Mouse (Mus musculus) spleen, postnatal 14 days (tissue): Measurements from ENCODE around the gene Gm49380.
A peak's percentile ranks its signal among the peaks of the same experiment; 100 is the strongest.
"Not testable (repeated sequence)": the region's sequence is repeated elsewhere in the genome, so short reads cannot be mapped to it uniquely, and the experiment has no call there.

Source experiments
- DNase-seq, 2 experiments: peaks; one replicate each; pipeline ENCODE4 v3.0.0; 2021 to 2022; ENCODE audit warnings: low spot score in 2 of 2

Gm49380 gene

GRCm38 (mm10) chr9:44125546-44126428 is 12.5 kb upstream of the Gm49380 start:
- peak; percentile 63 to 75 for DNase-seq

DNA sequence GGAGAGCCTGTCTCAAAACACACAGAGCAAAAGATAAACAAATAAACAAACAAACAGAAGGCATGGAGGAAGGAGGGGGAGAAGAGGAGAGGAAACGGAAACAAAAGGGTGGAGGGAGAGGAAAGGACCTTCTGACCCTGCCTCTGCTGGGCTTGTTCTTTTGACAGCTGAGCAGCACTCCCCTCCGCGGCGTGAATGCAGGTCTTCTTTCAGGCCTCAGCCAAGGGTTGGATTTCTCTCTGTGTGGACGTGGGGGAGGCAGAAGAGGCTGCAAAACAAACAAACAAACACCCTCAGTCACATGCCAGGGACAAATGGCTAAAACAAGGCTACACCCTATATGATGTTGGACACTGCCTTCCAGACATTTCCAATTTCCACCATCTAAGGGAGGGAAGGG is 11.7 kb upstream of the Gm49380 start:
- no peak for DNase-seq

GRCm38 (mm10) chr9:44124317-44124716 is 11.0 kb upstream of the Gm49380 start:
- DNase-seq, result no peak

GRCm38 (mm10) chr9:44119948-44120465 is 6.7 kb upstream of the Gm49380 start:
- no peak for DNase-seq

- peak; percentile 37 to 51 for DNase-seq
Measured at GRCm38 (mm10) chr9:44119011-44119410, 5.7 kb upstream of the Gm49380 start.

- no peak for DNase-seq
Measured at GRCm38 (mm10) chr9:44116182-44116581, 2.9 kb upstream of the Gm49380 start.

GRCm38 (mm10) chr9:44115599-44115998 is 2.3 kb upstream of the Gm49380 start:
- no peak for DNase-seq

DNA sequence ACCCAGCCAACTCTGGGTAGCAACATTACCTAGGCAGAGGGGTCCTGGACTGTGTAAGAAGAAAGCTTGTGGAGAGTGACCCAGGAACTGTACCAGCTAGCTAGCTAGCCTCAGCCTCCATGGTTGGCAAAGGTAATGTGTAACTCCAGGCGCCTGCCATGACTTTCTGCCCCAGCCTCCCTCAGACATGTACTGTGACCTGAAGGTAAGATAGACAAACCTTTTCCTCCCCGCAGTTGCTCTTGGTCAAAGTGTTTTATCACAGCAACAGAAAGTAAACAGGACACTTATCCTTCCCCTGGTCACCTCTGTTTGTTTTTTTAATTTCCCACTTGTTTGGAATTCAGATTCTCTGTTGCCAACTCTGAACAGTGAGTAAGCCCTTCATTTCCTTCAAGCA is 1.2 kb upstream of the Gm49380 start:
- DNase-seq, result no peak

DNA sequence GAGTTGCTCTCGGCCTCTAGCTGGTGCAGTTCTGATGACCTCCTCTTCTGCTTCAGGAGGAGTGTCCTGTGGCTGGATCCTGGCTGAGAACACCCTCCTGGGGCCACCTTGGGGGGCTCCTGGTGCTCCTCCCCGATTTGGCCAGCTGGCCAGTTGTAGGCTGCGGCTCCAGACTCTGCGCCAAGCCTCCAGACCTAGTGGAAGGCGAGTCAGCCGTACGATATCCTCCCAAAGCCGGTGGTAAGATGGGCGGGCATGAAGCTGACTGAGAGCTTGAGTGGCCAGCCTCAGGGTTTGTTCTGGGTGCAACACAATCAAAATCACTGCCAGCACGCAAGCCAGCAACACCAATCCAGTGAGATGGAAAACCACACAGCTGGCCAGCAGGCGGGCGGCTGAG is 1.4 kb downstream of the Gm49380 start:
- DNase-seq, result not testable (repeated sequence)

DNA sequence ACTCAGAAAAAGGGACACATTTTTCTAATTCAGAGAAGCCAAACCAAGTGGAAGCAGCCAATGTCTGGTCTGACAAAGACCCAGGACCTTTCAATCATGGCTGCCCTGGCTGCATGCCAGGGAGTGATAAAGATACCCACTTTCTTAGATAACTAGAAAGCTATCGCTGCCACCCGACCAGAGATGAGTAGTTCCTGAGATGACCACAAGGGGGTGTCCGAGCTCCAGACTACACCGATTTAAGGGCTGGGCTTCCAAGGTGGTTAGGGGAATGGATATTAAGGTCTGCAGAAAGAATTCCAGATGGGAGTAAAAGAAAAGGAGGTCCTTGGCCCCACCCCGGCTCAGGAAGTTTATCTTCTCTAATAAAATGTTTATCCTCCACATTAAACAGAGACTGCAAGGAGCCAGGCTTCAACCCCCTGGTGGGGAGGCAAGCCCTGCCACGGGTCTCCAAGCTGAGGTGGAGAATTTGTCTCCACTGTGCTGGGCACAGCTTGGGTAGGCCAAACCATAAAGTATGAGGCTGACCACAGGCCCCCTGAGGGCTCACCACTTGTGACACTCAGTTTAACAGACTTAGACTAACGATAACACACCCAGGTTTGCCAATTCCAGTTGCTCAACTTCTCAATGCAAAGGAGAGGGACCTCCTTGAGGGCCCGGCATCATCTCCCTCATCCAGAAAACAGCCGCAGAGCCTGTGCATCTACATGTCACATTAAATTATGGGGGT is 3.8 kb downstream of the Gm49380 start:
- DNase-seq, result peak; percentile 53 to 72

DNA sequence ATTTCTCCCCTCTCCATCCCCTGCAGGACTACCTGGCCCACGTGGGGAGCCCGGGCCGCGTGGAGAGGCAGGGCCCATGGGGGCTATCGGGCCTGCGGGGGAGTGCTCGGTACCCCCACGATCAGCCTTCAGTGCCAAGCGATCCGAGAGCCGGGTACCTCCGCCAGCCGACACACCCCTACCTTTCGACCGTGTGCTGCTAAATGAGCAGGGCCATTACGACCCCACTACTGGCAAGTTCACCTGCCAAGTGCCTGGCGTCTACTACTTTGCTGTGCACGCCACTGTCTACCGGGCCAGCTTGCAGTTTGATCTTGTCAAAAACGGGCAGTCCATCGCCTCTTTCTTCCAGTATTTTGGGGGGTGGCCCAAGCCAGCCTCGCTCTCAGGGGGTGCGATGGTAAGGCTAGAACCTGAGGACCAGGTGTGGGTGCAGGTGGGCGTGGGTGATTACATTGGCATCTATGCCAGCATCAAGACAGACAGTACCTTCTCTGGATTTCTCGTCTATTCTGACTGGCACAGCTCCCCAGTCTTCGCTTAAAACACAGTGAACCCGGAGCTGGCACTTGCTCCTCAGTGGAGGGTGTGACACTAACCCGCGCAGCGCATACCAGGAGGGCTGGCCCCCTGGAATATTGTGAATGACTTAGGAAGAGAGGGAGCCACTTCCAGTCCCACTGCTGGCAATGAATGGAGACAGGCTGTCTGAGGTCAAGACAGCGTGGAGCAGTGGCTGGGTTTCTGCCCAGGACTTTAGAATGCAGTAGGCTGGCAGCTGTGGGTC is 4.8 kb downstream of the Gm49380 start:
- DNase-seq, result no peak

GRCm38 (mm10) chr9:44107557-44108179 is 5.6 kb downstream of the Gm49380 start:
- no peak for DNase-seq

DNA sequence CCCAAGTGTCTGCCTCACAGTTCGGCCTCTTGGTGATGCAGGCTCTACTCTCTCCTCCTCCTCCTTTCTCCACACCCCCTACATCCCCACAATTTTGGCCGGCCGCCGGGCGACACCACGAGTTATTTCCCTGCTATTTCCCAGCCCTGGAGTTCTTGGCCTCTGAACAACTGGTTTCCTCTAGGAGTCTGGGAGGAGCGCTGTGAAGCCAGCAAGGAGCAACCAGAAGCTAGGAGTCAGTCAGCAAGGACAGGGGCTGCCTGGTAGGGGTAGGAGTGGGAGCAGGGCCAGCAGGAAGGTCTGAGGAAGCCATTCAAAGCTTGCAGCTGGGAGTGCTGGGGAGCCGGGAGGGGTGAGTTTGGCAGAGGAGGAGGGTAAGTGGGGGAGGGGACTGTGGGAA is 6.2 kb downstream of the Gm49380 start, which contains the start of gene C1qtnf5:
Gene C1qtnf5, plus strand, starts transcription at position 136 of the 400 bp plus-strand sequence.
- no peak for DNase-seq

GRCm38 (mm10) chr9:44106596-44106995 is 6.7 kb downstream of the Gm49380 start:
- no peak for DNase-seq

DNA sequence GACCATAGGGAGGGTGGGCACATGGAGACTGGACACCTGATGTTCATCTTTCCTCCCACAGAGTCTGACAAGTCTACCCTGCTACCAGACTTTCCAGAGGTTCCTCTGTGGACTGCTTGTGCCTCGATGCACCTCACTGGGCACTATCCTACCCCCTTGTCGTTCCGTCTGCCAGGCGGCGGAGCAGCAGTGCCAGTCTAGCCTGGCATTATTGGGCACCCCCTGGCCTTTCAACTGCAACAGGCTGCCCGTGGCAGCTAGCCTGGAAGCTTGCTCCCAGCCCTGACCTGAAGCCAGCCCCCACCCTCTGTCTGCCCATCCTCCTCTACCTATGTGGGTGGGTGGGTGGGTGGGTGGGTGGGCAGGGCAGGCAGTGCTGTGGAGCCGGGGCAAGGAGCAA is 7.1 kb downstream of the Gm49380 start:
- no peak for DNase-seq

DNA sequence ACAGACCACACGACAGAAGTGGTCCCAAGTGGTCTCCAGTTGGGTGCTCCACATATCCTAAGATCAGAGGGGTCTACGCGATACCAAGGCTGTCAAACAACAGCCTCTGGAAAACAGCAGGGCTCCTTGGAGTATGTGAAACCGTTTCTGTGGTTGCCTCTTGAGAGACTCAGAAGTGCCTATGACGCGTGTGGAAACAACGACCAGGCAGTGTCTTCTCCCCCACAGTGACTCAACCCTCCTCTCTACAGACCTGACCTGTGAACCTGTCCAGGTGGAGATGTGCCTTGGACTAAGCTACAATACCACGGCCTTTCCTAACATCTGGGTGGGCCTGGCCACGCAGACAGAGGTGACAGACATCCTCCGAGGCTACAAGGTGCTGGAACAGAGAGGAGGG is 7.5 kb downstream of the Gm49380 start:
- DNase-seq, result no peak

GRCm38 (mm10) chr9:44104881-44105280 is 8.4 kb downstream of the Gm49380 start:
- no peak for DNase-seq

GRCm38 (mm10) chr9:44101490-44101889 is 11.8 kb downstream of the Gm49380 start, which contains the start of gene Mfrp:
Mfrp (plus strand) TSS chr9:44101729.
- no peak for DNase-seq

DNA sequence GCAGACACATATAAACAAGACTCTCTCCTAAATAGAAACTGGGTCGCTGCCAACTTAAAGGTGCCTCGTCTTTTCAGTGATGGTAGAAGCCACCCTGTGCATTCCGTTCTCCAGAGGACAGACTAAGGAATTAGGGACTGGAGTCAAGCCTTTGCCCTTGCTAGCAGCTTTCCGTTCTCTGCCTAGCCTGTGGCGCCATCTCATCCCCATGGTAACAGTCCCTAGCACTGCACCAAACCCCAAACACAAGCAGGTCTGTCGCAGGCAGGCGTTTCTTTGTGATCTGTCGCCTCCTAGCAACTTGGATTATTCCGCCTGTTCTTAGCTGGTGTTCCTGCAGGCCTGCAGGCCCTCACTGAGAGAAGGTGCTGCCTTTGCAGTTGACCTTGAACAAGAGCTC is 16.8 kb downstream of the Gm49380 start:
- DNase-seq, result no peak

GRCm38 (mm10) chr9:44095781-44096180 is 17.5 kb downstream of the Gm49380 start:
- no peak for DNase-seq

- no peak for DNase-seq
Measured at GRCm38 (mm10) chr9:44094737-44095136, 18.6 kb downstream of the Gm49380 start.
